Mouse (Mus musculus): ENCODE data around the gene Gm6034. TPM values are rescaled to one million over a fixed set of nuclear protein-coding genes. Genes with fewer than 3 reads are reported as not detected.

Gm6034 gene
- polyA plus RNA-seq, 1 experiment from 2014 or later, result not detected

- Histone ChIP-seq H3K27me3 (ENCODE audit: control insufficient read depth, insufficient read depth, low read length) (no peaks in the 10 kb centered on the region), H3K36me3 (ENCODE audit: control insufficient read depth, insufficient read depth, low read length) (peaks cover 1% of the 10 kb centered on the region; the same call in 1 of the 2 replicates), H3K27ac (ENCODE audit: low read depth, low read length) (peak overlapping the region; percentile 75; the same call in 1 of the 2 replicates), H3K4me3 (ENCODE audit: low read depth, low read length) (peak overlapping the region; percentile 25), H3K9ac (ENCODE audit: low read depth, low read length) (no peak overlapping the region), H3K4me2 (peak overlapping the region; percentile 57), H3K4me1 (ENCODE audit: control insufficient read depth, insufficient read depth, low read length) (peaks cover 3% of the 10 kb centered on the region; the same call in 1 of the 2 replicates), H3K9me3 (replicated peaks; ENCODE audit: control insufficient read depth, low read length) (no peaks in the 10 kb centered on the region)
- 64% methylated on average over 3 of the region's 3 CpGs for WGBS (ENCODE audit: insufficient replicate concordance)
- ATAC-seq (replicated peaks; ENCODE audit: insufficient number of reproducible peaks, low FRiP score, low TSS enrichment), result no peak
These were observed 23.2 kb upstream of the Gm6034 start for GRCm38 (mm10) chr17:36019519-36019918.

DNA sequence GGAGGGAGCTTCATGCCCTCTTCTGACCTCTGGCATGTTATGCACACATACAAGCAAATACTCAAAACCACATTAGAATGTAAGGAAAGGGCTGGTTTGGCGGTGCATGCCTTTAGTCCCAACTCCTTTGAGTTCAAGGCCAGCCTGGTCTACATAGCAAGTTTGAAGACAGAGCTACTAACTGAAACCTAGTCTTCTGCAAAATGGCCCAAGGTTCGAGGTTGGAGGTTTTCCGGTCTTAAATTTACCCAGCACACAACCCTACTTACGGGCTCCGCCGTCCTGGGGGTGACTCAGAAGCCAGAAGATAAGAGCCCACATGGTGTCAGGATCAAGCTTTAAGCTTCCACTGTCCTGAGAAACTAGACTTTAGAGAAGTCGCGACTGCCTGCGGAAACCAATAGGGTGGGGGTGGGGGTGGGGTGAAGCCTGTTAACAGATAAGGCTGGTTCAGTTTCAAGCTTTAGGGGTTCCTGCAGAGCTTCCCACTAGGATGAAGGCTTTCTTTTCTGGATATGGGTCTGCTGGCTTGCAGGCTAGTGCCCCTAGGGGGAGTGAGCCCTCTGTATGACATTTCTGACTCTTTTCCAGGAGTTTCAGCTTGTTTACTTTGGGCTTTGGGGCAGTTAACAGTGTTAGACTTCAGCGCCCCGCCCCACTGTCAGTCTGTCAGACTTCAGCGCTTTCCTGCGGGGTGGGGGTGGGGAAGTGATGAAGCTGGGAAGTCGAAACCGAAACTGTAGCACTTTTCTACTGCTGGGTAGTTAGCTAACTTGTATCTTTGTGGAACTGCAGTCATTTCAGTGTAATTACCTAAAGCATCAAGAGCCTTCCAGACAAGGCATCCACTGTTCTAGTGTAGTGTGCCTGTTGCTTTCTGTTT is 22.3 kb upstream of the Gm6034 start, which contains the start of gene H2-T24:
TSS of gene H2-T24 (minus strand) at position 370 of the 883 bp plus-strand sequence.
- H3K4me2 ChIP-seq, result peak within 1 kb of the TSS; percentile 57

DNA sequence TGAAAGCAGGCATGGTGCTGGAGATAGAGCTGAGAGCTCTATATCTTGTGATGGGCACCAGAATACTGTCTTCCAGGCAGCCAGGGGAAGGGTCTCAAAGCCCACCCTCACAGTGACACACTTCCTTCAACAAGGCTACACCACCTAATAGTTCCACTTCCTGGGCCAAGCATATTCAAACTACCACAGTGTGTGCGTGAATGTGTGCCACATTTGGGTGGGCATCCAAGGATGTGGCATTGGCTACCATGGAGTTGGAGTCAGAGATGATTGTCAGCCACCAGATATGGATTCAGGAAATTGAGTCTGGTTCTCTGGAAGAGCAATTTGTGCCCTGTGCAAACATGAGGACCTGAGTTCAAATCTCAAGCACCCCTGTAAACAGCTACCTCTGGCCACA is 21.5 kb upstream of the Gm6034 start:
- Histone ChIP-seq H3K36me3 (ENCODE audit: control insufficient read depth, insufficient read depth, low read length) (no peaks in the 10 kb centered on the region), H3K4me1 (ENCODE audit: control insufficient read depth, insufficient read depth, low read length) (peaks cover 3% of the 10 kb centered on the region; the same call in 1 of the 2 replicates), H3K27ac (ENCODE audit: low read depth, low read length) (peak overlapping the region; percentile 75; the same call in 1 of the 2 replicates), H3K4me2 (peak overlapping the region; percentile 57), H3K9me3 (replicated peaks; ENCODE audit: control insufficient read depth, low read length) (no peaks in the 10 kb centered on the region), H3K4me3 (ENCODE audit: low read depth, low read length) (no peak overlapping the region), H3K27me3 (ENCODE audit: control insufficient read depth, insufficient read depth, low read length) (no peaks in the 10 kb centered on the region), H3K9ac (ENCODE audit: low read depth, low read length) (no peak overlapping the region)
- no peak for ATAC-seq (replicated peaks; ENCODE audit: insufficient number of reproducible peaks, low FRiP score, low TSS enrichment)
- WGBS (ENCODE audit: insufficient replicate concordance), result 90% methylated on average over 1 of the region's 1 CpGs

More for the DNA sequence above, 22.3 kb upstream of the Gm6034 start, which contains the start of gene H2-T24:
- WGBS (ENCODE audit: insufficient replicate concordance), result 25% methylated on average over 15 of the region's 15 CpGs
- H3K27me3 ChIP-seq (ENCODE audit: control insufficient read depth, insufficient read depth, low read length), result no peaks in the 10 kb centered on the region
- H3K27ac ChIP-seq (ENCODE audit: low read depth, low read length), result peak within 1 kb of the TSS; percentile 75
- peak; percentile 79; the same call in 1 of the 2 replicates for ATAC-seq (replicated peaks; ENCODE audit: insufficient number of reproducible peaks, low FRiP score, low TSS enrichment)
- peak within 1 kb of the TSS; percentile 25 for H3K4me3 ChIP-seq (ENCODE audit: low read depth, low read length)
- peaks cover 3% of the 10 kb centered on the region; the same call in 1 of the 2 replicates for H3K4me1 ChIP-seq (ENCODE audit: control insufficient read depth, insufficient read depth, low read length)
- H3K36me3 ChIP-seq (ENCODE audit: control insufficient read depth, insufficient read depth, low read length), result no peaks in the 10 kb centered on the region
- no peak within 1 kb of the TSS for H3K9ac ChIP-seq (ENCODE audit: low read depth, low read length)
- no peaks in the 10 kb centered on the region for H3K9me3 ChIP-seq (replicated peaks; ENCODE audit: control insufficient read depth, low read length)

DNA sequence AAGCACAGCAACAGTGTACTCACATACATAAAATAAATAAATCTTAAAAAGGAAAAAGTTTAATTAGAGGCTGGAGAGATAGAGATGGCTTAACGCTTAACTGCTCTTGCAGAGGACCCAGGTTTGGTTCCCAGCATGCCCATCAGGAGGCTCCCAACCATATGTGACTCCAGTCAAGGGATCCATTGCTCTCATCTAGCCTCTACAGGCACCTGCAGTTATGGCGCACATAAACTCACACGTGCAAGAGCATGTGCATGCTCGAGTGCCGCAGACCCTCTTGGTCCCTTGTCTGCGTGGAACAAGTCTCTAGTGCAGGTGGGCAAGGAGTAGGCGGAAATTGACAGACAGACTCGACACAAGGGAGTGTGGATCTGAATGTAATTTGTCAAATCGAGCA is 20.7 kb upstream of the Gm6034 start:
- Histone ChIP-seq H3K4me1 (ENCODE audit: control insufficient read depth, insufficient read depth, low read length) (peaks cover 3% of the 10 kb centered on the region; the same call in 1 of the 2 replicates), H3K9me3 (replicated peaks; ENCODE audit: control insufficient read depth, low read length) (no peaks in the 10 kb centered on the region), H3K27me3 (ENCODE audit: control insufficient read depth, insufficient read depth, low read length) (no peaks in the 10 kb centered on the region), H3K27ac (ENCODE audit: low read depth, low read length) (no peak overlapping the region), H3K9ac (ENCODE audit: low read depth, low read length) (no peak overlapping the region), H3K4me2 (no peak overlapping the region), H3K36me3 (ENCODE audit: control insufficient read depth, insufficient read depth, low read length) (no peaks in the 10 kb centered on the region), H3K4me3 (ENCODE audit: low read depth, low read length) (no peak overlapping the region)
- WGBS (ENCODE audit: insufficient replicate concordance), result 82% methylated on average over 9 of the region's 9 CpGs
- ATAC-seq (replicated peaks; ENCODE audit: insufficient number of reproducible peaks, low FRiP score, low TSS enrichment), result no peak

DNA sequence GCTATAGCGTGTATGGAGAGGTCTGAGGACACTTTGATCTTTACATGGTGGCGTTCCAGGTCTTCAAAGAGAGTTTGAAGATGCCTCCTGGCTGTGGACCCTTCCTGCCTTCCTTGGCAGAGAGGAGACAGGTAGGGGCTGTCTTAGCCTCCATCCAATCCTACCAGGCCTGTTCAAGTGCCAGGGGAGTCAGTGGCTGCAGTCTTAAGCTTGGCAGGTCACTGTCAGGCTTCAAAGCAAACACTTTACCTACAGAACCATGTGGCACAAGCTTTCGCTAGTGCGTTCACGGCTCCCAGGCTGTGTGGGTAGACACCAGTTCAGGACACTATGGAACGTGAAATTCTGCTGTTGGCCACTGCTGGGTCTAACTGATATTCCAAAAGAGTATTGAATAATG is 19.8 kb upstream of the Gm6034 start:
- no peaks in the 10 kb centered on the region for H3K27me3 ChIP-seq (ENCODE audit: control insufficient read depth, insufficient read depth, low read length)
- no peaks in the 10 kb centered on the region for H3K36me3 ChIP-seq (ENCODE audit: control insufficient read depth, insufficient read depth, low read length)
- no peak overlapping the region for H3K27ac ChIP-seq (ENCODE audit: low read depth, low read length)
- WGBS (ENCODE audit: insufficient replicate concordance), result 85% methylated on average over 6 of the region's 6 CpGs
- no peak for ATAC-seq (replicated peaks; ENCODE audit: insufficient number of reproducible peaks, low FRiP score, low TSS enrichment)
- H3K4me2 ChIP-seq, result no peak overlapping the region
- H3K4me1 ChIP-seq (ENCODE audit: control insufficient read depth, insufficient read depth, low read length), result peaks cover 3% of the 10 kb centered on the region; the same call in 1 of the 2 replicates
- H3K9me3 ChIP-seq (replicated peaks; ENCODE audit: control insufficient read depth, low read length), result no peaks in the 10 kb centered on the region
- no peak overlapping the region for H3K4me3 ChIP-seq (ENCODE audit: low read depth, low read length)
- H3K9ac ChIP-seq (ENCODE audit: low read depth, low read length), result no peak overlapping the region

GRCm38 (mm10) chr17:36023710-36024654 is 18.8 kb upstream of the Gm6034 start:
- no peaks in the 10 kb centered on the region for H3K9me3 ChIP-seq (replicated peaks; ENCODE audit: control insufficient read depth, low read length)
- no peak overlapping the region; the same call in 1 of the 2 replicates for H3K4me2 ChIP-seq
- 61% methylated on average over 9 of the region's 9 CpGs for WGBS (ENCODE audit: insufficient replicate concordance)
- H3K9ac ChIP-seq (ENCODE audit: low read depth, low read length), result no peak overlapping the region
- H3K27ac ChIP-seq (ENCODE audit: low read depth, low read length), result no peak overlapping the region
- no peaks in the 10 kb centered on the region for H3K27me3 ChIP-seq (ENCODE audit: control insufficient read depth, insufficient read depth, low read length)
- H3K4me1 ChIP-seq (ENCODE audit: control insufficient read depth, insufficient read depth, low read length), result peaks cover 3% of the 10 kb centered on the region; the same call in 1 of the 2 replicates
- ATAC-seq (replicated peaks; ENCODE audit: insufficient number of reproducible peaks, low FRiP score, low TSS enrichment), result peak; percentile 60
- no peaks in the 10 kb centered on the region for H3K36me3 ChIP-seq (ENCODE audit: control insufficient read depth, insufficient read depth, low read length)
- H3K4me3 ChIP-seq (ENCODE audit: low read depth, low read length), result no peak overlapping the region

DNA sequence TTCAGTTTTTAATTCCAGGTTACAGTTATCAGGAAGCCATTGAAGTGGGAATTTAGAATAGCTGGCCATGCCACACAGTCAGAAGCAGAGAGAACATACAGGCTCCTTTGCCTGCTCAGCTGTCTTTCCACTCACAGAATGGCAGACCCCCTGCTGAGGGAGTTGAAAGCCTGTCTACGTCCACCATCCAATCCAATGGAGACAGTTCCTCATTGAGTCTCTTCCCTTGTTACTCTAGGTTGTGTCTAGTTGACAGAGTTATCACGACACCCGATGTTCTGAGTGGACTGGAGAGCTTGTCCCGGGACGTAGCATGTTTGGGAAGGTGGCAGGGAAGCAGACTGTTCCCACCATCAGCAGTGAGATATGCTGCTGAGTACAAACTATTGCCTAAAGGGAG is 17.6 kb upstream of the Gm6034 start:
- no peaks in the 10 kb centered on the region for H3K9me3 ChIP-seq (replicated peaks; ENCODE audit: control insufficient read depth, low read length)
- WGBS (ENCODE audit: insufficient replicate concordance), result 51% methylated on average over 5 of the region's 5 CpGs
- no peak overlapping the region for H3K4me2 ChIP-seq
- H3K9ac ChIP-seq (ENCODE audit: low read depth, low read length), result no peak overlapping the region
- no peak overlapping the region for H3K27ac ChIP-seq (ENCODE audit: low read depth, low read length)
- peaks cover 3% of the 10 kb centered on the region; the same call in 1 of the 2 replicates for H3K4me1 ChIP-seq (ENCODE audit: control insufficient read depth, insufficient read depth, low read length)
- no peaks in the 10 kb centered on the region for H3K27me3 ChIP-seq (ENCODE audit: control insufficient read depth, insufficient read depth, low read length)
- H3K4me3 ChIP-seq (ENCODE audit: low read depth, low read length), result no peak overlapping the region
- no peak for ATAC-seq (replicated peaks; ENCODE audit: insufficient number of reproducible peaks, low FRiP score, low TSS enrichment)
- H3K36me3 ChIP-seq (ENCODE audit: control insufficient read depth, insufficient read depth, low read length), result no peaks in the 10 kb centered on the region

GRCm38 (mm10) chr17:36025901-36026300 is 16.9 kb upstream of the Gm6034 start:
- no peak overlapping the region for H3K4me2 ChIP-seq

More at GRCm38 (mm10) chr17:36025901-36026300, 16.9 kb upstream of the Gm6034 start:
- no peak for ATAC-seq (replicated peaks; ENCODE audit: insufficient number of reproducible peaks, low FRiP score, low TSS enrichment)
- Histone ChIP-seq H3K9ac (ENCODE audit: low read depth, low read length) (no peak overlapping the region), H3K27me3 (ENCODE audit: control insufficient read depth, insufficient read depth, low read length) (no peaks in the 10 kb centered on the region), H3K4me3 (ENCODE audit: low read depth, low read length) (no peak overlapping the region), H3K36me3 (ENCODE audit: control insufficient read depth, insufficient read depth, low read length) (no peaks in the 10 kb centered on the region), H3K9me3 (replicated peaks; ENCODE audit: control insufficient read depth, low read length) (no peaks in the 10 kb centered on the region), H3K27ac (ENCODE audit: low read depth, low read length) (no peak overlapping the region), H3K4me1 (ENCODE audit: control insufficient read depth, insufficient read depth, low read length) (peaks cover 3% of the 10 kb centered on the region; the same call in 1 of the 2 replicates)
- 40% methylated on average over 4 of the region's 4 CpGs for WGBS (ENCODE audit: insufficient replicate concordance)
